Mouse (Mus musculus): ENCODE data around the gene Mink1.

DNA sequence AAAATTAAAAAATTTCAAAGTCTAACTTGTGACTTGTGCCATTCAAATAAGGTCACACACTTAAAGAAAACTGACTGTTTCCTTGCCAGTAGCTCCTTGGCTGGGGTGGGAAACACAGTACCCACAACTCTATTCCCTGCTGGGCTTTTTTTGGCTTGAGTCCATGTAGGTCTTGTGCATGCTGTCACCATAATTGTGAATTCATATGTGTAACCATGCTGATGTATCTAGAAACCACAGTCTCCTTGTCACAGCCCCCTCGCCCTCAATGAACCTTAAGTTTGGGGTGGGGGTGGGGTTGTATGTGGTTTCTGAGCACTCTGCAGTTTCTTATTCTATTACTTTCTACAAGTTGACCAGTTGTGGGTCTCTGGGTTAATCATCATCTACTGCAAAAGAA lies 29.1 kb downstream of the Mink1 start:
- TF ChIP-seq POLR2A (IDR thresholded peaks at IDR 0.05; ENCODE audit: borderline replicate concordance, extremely low read depth, insufficient read depth, insufficient read length, poor library complexity, severe bottlenecking) (no peak), CTCF (IDR thresholded peaks at IDR 0.05; ENCODE audit: borderline replicate concordance, extremely low read depth, insufficient read depth, insufficient read length) (no peak)
